Mouse (Mus musculus) stomach, embryonic 14.5 days (tissue): ENCODE results near the gene Npr3. TPM values are rescaled to one million over a fixed set of nuclear protein-coding genes. Genes with fewer than 3 reads are reported as not detected.

Source experiments
- ATAC-seq: fragments of 200-750 bp; cut with Nextera tagmentation; 2 replicates; pipeline ENCODE4 v1.8.0; 2017; ENCODE audit warnings: low read depth, moderate TSS enrichment; ENCODE audit not compliant: insufficient number of reproducible peaks, insufficient read depth, low FRiP score
- H3K27ac ChIP-seq: fragments of 300-500 bp; sonication (generic); 2 replicates; pipeline ENCODE4 v1.5.1; 2014; ENCODE audit warnings: mild to moderate bottlenecking, low read length, moderate library complexity, mixed read lengths
- H3K27me3 ChIP-seq: fragments of 300-500 bp; sonication (generic); 2 replicates; pipeline ENCODE4 v1.6.1; 2014; ENCODE audit warnings: low read length, control low read depth, mixed read lengths; ENCODE audit not compliant: control insufficient read depth, insufficient read depth
- H3K36me3 ChIP-seq: fragments of 300-500 bp; sonication (generic); 2 replicates; pipeline ENCODE4 v1.6.1; 2014; ENCODE audit warnings: mild to moderate bottlenecking, control low read depth, low read length, moderate library complexity, mixed read lengths; ENCODE audit not compliant: control insufficient read depth, insufficient read depth
- H3K4me1 ChIP-seq: fragments of 300-500 bp; sonication (generic); 2 replicates; pipeline ENCODE4 v1.6.1; 2014; ENCODE audit warnings: low read length, control low read depth, mixed read lengths; ENCODE audit not compliant: control insufficient read depth, insufficient read depth
- H3K4me2 ChIP-seq: fragments of 300-500 bp; sonication (generic); replicated peaks from 2 replicates; pipeline ENCODE4 v1.6.1; 2014; ENCODE audit warnings: low read depth, low read length, control low read depth
- H3K4me3 ChIP-seq: fragments of 300-500 bp; sonication (generic); 2 replicates; pipeline ENCODE4 v1.5.1; 2014; ENCODE audit warnings: low read depth, low read length, control low read depth
- H3K9ac ChIP-seq: fragments of 300-500 bp; sonication (generic); replicated peaks from 2 replicates; pipeline ENCODE4 v1.6.1; 2014; ENCODE audit warnings: low read depth, mild to moderate bottlenecking, control low read depth, low read length, moderate library complexity, mixed read lengths
- H3K9me3 ChIP-seq: fragments of 300-500 bp; sonication (generic); 2 replicates; pipeline ENCODE4 v1.6.1; 2016; ENCODE audit warnings: low read depth, low read length, control low read depth; ENCODE audit not compliant: control insufficient read depth
- WGBS: fragments of 180-500 bp; shearing (Covaris S2); extraction: QIAGEN DNeasy Blood & Tissue Kit; methylation state at CpG from one replicate; pipeline ENCODE4 v1.1.7; 2014; 5-methylcytosine and 5-hydroxymethylcytosine counted together
- polyA plus RNA-seq: library from polyadenylated mRNA; unstranded; fragments of >200 nt; fragmentation: Nextera tagmentation; extraction: Ambion mirVana; gene quantifications from 2 replicates; pipeline ENCODE4 v1.2.1, GENCODE M21; 2014

The Npr3 gene
- polyA plus RNA-seq, 1 experiment from 2014 or later, result 5.9 TPM

GRCm38 (mm10) chr15:11877273-11877672, 29.8 kb downstream of the Npr3 start:
- Histone ChIP-seq H3K36me3 (no peaks in the 10 kb centered on the region), H3K27me3 (no peaks in the 10 kb centered on the region), H3K4me3 (no peak overlapping the region), H3K27ac (no peak overlapping the region), H3K9ac (no peak overlapping the region), H3K9me3 (peaks cover 3% of the 10 kb centered on the region; the same call in 1 of the 2 replicates), H3K4me2 (no peak overlapping the region), H3K4me1 (no peaks in the 10 kb centered on the region)
- WGBS, result 68% methylated on average over 2 of the region's 2 CpGs
- ATAC-seq, result no peak

GRCm38 (mm10) chr15:11866918-11867317, 40.2 kb downstream of the Npr3 start:
- H3K4me1 ChIP-seq, result 0 out of 2 replicates have a peak, but pooled peaks cover 4% of the 10 kb centered on the region
- ATAC-seq, result no peak
- no peak overlapping the region for H3K4me3 ChIP-seq
- H3K27ac ChIP-seq, result no peak overlapping the region
- no peaks in the 10 kb centered on the region for H3K9me3 ChIP-seq
- H3K27me3 ChIP-seq, result no peaks in the 10 kb centered on the region
- H3K36me3 ChIP-seq, result no peaks in the 10 kb centered on the region
- WGBS, result 86% methylated on average over 3 of the region's 3 CpGs
- no peak overlapping the region for H3K9ac ChIP-seq
- no peak overlapping the region for H3K4me2 ChIP-seq

DNA sequence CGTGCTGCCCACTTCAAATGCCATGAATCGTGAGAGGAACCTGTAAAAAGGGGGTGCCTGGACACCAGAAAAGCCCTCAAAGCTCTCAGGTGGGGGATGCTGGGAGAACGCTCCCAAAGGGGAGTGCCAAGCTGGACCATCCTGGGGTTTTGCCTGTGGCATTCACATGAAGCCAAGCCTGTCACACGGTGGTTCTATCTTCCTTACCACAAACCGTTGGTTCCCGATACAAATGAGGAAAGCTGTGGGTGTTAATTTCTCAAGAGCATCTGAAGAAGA, 43.6 kb downstream of the Npr3 start:
- H3K27ac ChIP-seq, result no peak overlapping the region
- H3K9ac ChIP-seq, result no peak overlapping the region
- no peak overlapping the region for H3K4me2 ChIP-seq
- H3K36me3 ChIP-seq, result no peaks in the 10 kb centered on the region
- H3K9me3 ChIP-seq, result no peaks in the 10 kb centered on the region
- no peak overlapping the region for H3K4me3 ChIP-seq
- no peak for ATAC-seq
- H3K4me1 ChIP-seq, result 0 out of 2 replicates have a peak, but pooled peaks cover 4% of the 10 kb centered on the region
- 92% methylated on average over 6 of the region's 6 CpGs for WGBS
- H3K27me3 ChIP-seq, result no peaks in the 10 kb centered on the region

- ATAC-seq, result no peak
- 69% methylated on average over 15 of the region's 15 CpGs for WGBS
- no peak overlapping the region for H3K27ac ChIP-seq
Measured at GRCm38 (mm10) chr15:11862785-11863539, 44.1 kb downstream of the Npr3 start.

DNA sequence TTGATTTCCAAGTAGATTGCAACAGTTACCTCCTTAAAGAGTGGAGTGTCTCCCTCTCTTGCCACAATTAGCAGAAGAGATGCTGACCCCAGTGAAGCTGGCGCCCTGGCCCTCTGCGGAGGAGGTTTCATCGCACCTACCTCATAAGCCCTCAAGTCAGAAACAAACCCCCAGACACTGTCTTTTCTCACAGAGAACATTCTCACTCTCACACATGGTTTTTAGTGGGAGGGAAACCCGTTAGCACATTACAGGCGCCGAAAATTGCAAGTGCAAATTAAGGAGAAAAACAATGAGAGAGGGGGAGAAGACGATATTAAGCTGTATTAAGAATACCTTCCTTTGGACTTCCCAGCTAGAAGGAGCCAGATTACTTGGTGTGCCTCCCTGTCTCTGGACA, 44.8 kb downstream of the Npr3 start:
- Histone ChIP-seq H3K27me3 (no peaks in the 10 kb centered on the region), H3K27ac (no peak overlapping the region), H3K9ac (no peak overlapping the region), H3K9me3 (no peaks in the 10 kb centered on the region), H3K4me1 (0 out of 2 replicates have a peak, but pooled peaks cover 4% of the 10 kb centered on the region), H3K4me2 (no peak overlapping the region), H3K4me3 (no peak overlapping the region), H3K36me3 (no peaks in the 10 kb centered on the region)
- 82% methylated on average over 7 of the region's 7 CpGs for WGBS
- no peak for ATAC-seq

More at GRCm38 (mm10) chr15:11862785-11863539, 44.1 kb downstream of the Npr3 start:
- Histone ChIP-seq H3K27me3 (no peaks in the 10 kb centered on the region), H3K9me3 (no peaks in the 10 kb centered on the region), H3K4me1 (0 out of 2 replicates have a peak, but pooled peaks cover 4% of the 10 kb centered on the region), H3K36me3 (no peaks in the 10 kb centered on the region), H3K9ac (no peak overlapping the region), H3K4me2 (no peak overlapping the region), H3K4me3 (no peak overlapping the region)

GRCm38 (mm10) chr15:11860259-11860658, 46.8 kb downstream of the Npr3 start:
- WGBS, result 85% methylated on average over 2 of the region's 2 CpGs
- no peak for ATAC-seq

DNA sequence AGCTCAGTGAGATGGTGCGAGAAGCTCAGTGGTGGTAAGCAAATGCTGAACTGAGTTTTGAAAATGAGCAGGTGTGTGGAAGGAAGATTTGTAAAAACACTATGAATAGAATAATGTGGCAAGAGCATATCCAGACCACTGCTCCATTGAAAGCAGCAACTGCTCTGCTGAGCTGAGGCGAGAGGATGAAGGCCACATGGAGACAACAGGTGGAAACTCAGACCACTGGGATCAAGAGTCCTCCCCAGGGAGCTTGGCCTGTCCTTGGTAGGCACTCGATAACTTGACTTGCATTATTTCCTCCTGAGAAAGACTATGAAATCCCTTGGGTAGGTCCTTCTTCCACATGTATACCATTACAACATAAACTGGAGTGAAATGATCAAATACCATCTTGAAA, 47.3 kb downstream of the Npr3 start:
- WGBS, result 90% methylated on average over 3 of the region's 3 CpGs
- Histone ChIP-seq H3K4me1 (0 out of 2 replicates have a peak, but pooled peaks cover 4% of the 10 kb centered on the region), H3K9me3 (no peaks in the 10 kb centered on the region), H3K4me2 (no peak overlapping the region), H3K9ac (no peak overlapping the region), H3K36me3 (no peaks in the 10 kb centered on the region), H3K4me3 (no peak overlapping the region), H3K27me3 (no peaks in the 10 kb centered on the region), H3K27ac (no peak overlapping the region)
- ATAC-seq, result no peak

More at GRCm38 (mm10) chr15:11860259-11860658, 46.8 kb downstream of the Npr3 start:
- no peak overlapping the region for H3K4me3 ChIP-seq
- H3K27me3 ChIP-seq, result no peaks in the 10 kb centered on the region
- no peak overlapping the region for H3K27ac ChIP-seq
- H3K9ac ChIP-seq, result no peak overlapping the region
- H3K36me3 ChIP-seq, result no peaks in the 10 kb centered on the region
- H3K4me2 ChIP-seq, result no peak overlapping the region
- H3K9me3 ChIP-seq, result no peaks in the 10 kb centered on the region
- H3K4me1 ChIP-seq, result 0 out of 2 replicates have a peak, but pooled peaks cover 4% of the 10 kb centered on the region

DNA sequence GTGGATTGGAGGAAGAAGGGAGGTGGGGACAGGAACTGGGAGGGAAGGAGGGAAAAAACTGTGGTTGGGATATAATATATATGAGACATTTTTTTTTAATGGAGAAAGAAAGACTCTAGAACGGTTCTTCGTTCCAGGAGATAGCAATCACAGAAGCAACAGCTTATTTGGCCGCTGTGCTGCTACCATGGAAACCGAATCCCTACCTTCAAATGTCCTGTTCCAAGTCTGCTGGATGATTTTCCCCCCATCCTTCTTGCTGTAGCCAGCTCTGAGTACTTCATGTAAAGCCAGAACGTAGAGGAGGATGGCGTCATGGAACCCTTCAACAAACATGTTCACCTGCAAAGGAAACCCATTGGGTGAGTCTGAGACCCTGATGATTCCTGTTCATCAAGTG, 48.7 kb downstream of the Npr3 start:
- Histone ChIP-seq H3K4me1 (0 out of 2 replicates have a peak, but pooled peaks cover 4% of the 10 kb centered on the region), H3K36me3 (no peaks in the 10 kb centered on the region), H3K9me3 (no peaks in the 10 kb centered on the region), H3K9ac (no peak overlapping the region), H3K4me3 (no peak overlapping the region), H3K4me2 (no peak overlapping the region), H3K27me3 (no peaks in the 10 kb centered on the region), H3K27ac (no peak overlapping the region)
- ATAC-seq, result no peak
- WGBS, result 93% methylated on average over 6 of the region's 6 CpGs
